Mouse (Mus musculus): Measurements from ENCODE around the gene Rbbp5. TPM values are rescaled to one million over a fixed set of nuclear protein-coding genes. Genes with fewer than 3 reads are reported as not detected.
"Not testable (repeated sequence)": the region's sequence is repeated elsewhere in the genome, so short reads cannot be mapped to it uniquely, and the experiment has no call there.

Rbbp5 gene
- polyA plus RNA-seq, 1 experiment: 3.3 TPM

- H3K4me3 ChIP-seq (replicated peaks): no peak overlapping the region
- H3K9me3 ChIP-seq: no peaks in the 10 kb centered on the region
- no peak for TF ChIP-seq GATA1 (IDR thresholded peaks at IDR 0.05; ENCODE audit: borderline replicate concordance, low read length)
- H3K36me3 ChIP-seq (replicated peaks; ENCODE audit: low read length): peaks cover 32% of the 10 kb centered on the region
- no peaks in the 10 kb centered on the region for H3K4me1 ChIP-seq
- H3K27me3 ChIP-seq (replicated peaks): no peaks in the 10 kb centered on the region
Observed at GRCm38 (mm10) chr1:132449742-132450141, 27.4 kb upstream of the Rbbp5 start.

- H3K4me3 ChIP-seq (replicated peaks): no peak overlapping the region
- peaks cover 34% of the 10 kb centered on the region for H3K4me1 ChIP-seq
- H3K27me3 ChIP-seq (replicated peaks): no peaks in the 10 kb centered on the region
- no peaks in the 10 kb centered on the region for H3K9me3 ChIP-seq
- no peak for TF ChIP-seq GATA1 (IDR thresholded peaks at IDR 0.05; ENCODE audit: borderline replicate concordance, low read length)
- no peak for TF ChIP-seq FLI1 (IDR thresholded peaks at IDR 0.05; ENCODE audit: low read length)
- H3K36me3 ChIP-seq (replicated peaks; ENCODE audit: low read length): peaks cover 55% of the 10 kb centered on the region
Observed at GRCm38 (mm10) chr1:132464651-132465050, 12.5 kb upstream of the Rbbp5 start.

GRCm38 (mm10) chr1:132468926-132469325 is 8.2 kb upstream of the Rbbp5 start:
- Histone ChIP-seq H3K36me3 (replicated peaks; ENCODE audit: low read length) (peaks cover 27% of the 10 kb centered on the region), H3K4me1 (peaks cover 34% of the 10 kb centered on the region), H3K9me3 (no peaks in the 10 kb centered on the region), H3K27me3 (replicated peaks) (no peaks in the 10 kb centered on the region), H3K4me3 (replicated peaks) (no peak overlapping the region)
- TF ChIP-seq GATA1 (IDR thresholded peaks at IDR 0.05; ENCODE audit: borderline replicate concordance, low read length) (no peak), FLI1 (IDR thresholded peaks at IDR 0.05; ENCODE audit: low read length) (no peak)

GRCm38 (mm10) chr1:132469519-132469918 is 7.6 kb upstream of the Rbbp5 start:
- no peaks in the 10 kb centered on the region for H3K9me3 ChIP-seq
- peaks cover 34% of the 10 kb centered on the region for H3K4me1 ChIP-seq
- H3K4me3 ChIP-seq (replicated peaks): no peak overlapping the region
- no peaks in the 10 kb centered on the region for H3K27me3 ChIP-seq (replicated peaks)
- TF ChIP-seq GATA1 (IDR thresholded peaks at IDR 0.05; ENCODE audit: borderline replicate concordance, low read length): no peak
- no peak for TF ChIP-seq FLI1 (IDR thresholded peaks at IDR 0.05; ENCODE audit: low read length)
- H3K36me3 ChIP-seq (replicated peaks; ENCODE audit: low read length): peaks cover 21% of the 10 kb centered on the region

- H3K4me3 ChIP-seq (replicated peaks); H3K9me3 ChIP-seq; H3K27me3 ChIP-seq (replicated peaks): not testable (repeated sequence)
- peaks cover 31% of the 10 kb centered on the region for H3K4me1 ChIP-seq
- peaks cover 15% of the 10 kb centered on the region for H3K36me3 ChIP-seq (replicated peaks; ENCODE audit: low read length)
Observed at GRCm38 (mm10) chr1:132470031-132470430, 7.1 kb upstream of the Rbbp5 start.

GRCm38 (mm10) chr1:132471032-132471431 is 6.1 kb upstream of the Rbbp5 start:
- H3K9me3 ChIP-seq: no peaks in the 10 kb centered on the region
- no peak overlapping the region for H3K4me3 ChIP-seq (replicated peaks)
- no peak for TF ChIP-seq FLI1 (IDR thresholded peaks at IDR 0.05; ENCODE audit: low read length)
- TF ChIP-seq GATA1 (IDR thresholded peaks at IDR 0.05; ENCODE audit: borderline replicate concordance, low read length): no peak
- H3K4me1 ChIP-seq: peaks cover 29% of the 10 kb centered on the region
- H3K36me3 ChIP-seq (replicated peaks; ENCODE audit: low read length): peaks cover 9% of the 10 kb centered on the region
- H3K27me3 ChIP-seq (replicated peaks): no peaks in the 10 kb centered on the region

GRCm38 (mm10) chr1:132471499-132471898 is 5.7 kb upstream of the Rbbp5 start:
- TF ChIP-seq GATA1 (IDR thresholded peaks at IDR 0.05; ENCODE audit: borderline replicate concordance, low read length): no peak
- no peak for TF ChIP-seq FLI1 (IDR thresholded peaks at IDR 0.05; ENCODE audit: low read length)
- no peak overlapping the region for H3K4me3 ChIP-seq (replicated peaks)
- peaks cover 33% of the 10 kb centered on the region for H3K4me1 ChIP-seq
- H3K36me3 ChIP-seq (replicated peaks; ENCODE audit: low read length): peaks cover 6% of the 10 kb centered on the region
- H3K9me3 ChIP-seq: no peaks in the 10 kb centered on the region
- H3K27me3 ChIP-seq (replicated peaks): no peaks in the 10 kb centered on the region

- Histone ChIP-seq H3K36me3 (replicated peaks; ENCODE audit: low read length) (no peaks in the 10 kb centered on the region), H3K4me1 (peaks cover 26% of the 10 kb centered on the region), H3K4me3 (replicated peaks) (no peak overlapping the region), H3K27me3 (replicated peaks) (no peaks in the 10 kb centered on the region), H3K9me3 (no peaks in the 10 kb centered on the region)
- no peak for TF ChIP-seq GATA1 (IDR thresholded peaks at IDR 0.05; ENCODE audit: borderline replicate concordance, low read length)
- no peak for TF ChIP-seq FLI1 (IDR thresholded peaks at IDR 0.05; ENCODE audit: low read length)
Observed at GRCm38 (mm10) chr1:132472537-132472936, 4.6 kb upstream of the Rbbp5 start.

GRCm38 (mm10) chr1:132474496-132474895 is 2.7 kb upstream of the Rbbp5 start:
- no peaks in the 10 kb centered on the region for H3K36me3 ChIP-seq (replicated peaks; ENCODE audit: low read length)
- TF ChIP-seq FLI1 (IDR thresholded peaks at IDR 0.05; ENCODE audit: low read length): no peak
- no peak for TF ChIP-seq GATA1 (IDR thresholded peaks at IDR 0.05; ENCODE audit: borderline replicate concordance, low read length)
- H3K4me3 ChIP-seq (replicated peaks): no peak overlapping the region
- H3K27me3 ChIP-seq (replicated peaks): no peaks in the 10 kb centered on the region
- no peaks in the 10 kb centered on the region for H3K9me3 ChIP-seq
- H3K4me1 ChIP-seq: peaks cover 31% of the 10 kb centered on the region

GRCm38 (mm10) chr1:132476575-132476927 is 614 bp upstream of the Rbbp5 start:
- Histone ChIP-seq H3K4me3 (replicated peaks) (peak overlapping the region; percentile 99), H3K9me3 (no peaks in the 10 kb centered on the region), H3K27me3 (replicated peaks) (no peaks in the 10 kb centered on the region), H3K4me1 (peaks cover 46% of the 10 kb centered on the region), H3K36me3 (replicated peaks; ENCODE audit: low read length) (peaks cover 2% of the 10 kb centered on the region)
- TF ChIP-seq FLI1 (IDR thresholded peaks at IDR 0.05; ENCODE audit: low read length) (no peak), GATA1 (IDR thresholded peaks at IDR 0.05; ENCODE audit: borderline replicate concordance, low read length) (no peak)

- H3K27me3 ChIP-seq (replicated peaks): no peaks in the 10 kb centered on the region
- H3K4me1 ChIP-seq: peaks cover 61% of the 10 kb centered on the region
Observed at GRCm38 (mm10) chr1:132479438-132479837, 2.3 kb downstream of the Rbbp5 start.

More at GRCm38 (mm10) chr1:132479438-132479837, 2.3 kb downstream of the Rbbp5 start:
- no peaks in the 10 kb centered on the region for H3K9me3 ChIP-seq
- H3K4me3 ChIP-seq (replicated peaks): no peak overlapping the region
- H3K36me3 ChIP-seq (replicated peaks; ENCODE audit: low read length): peaks cover 14% of the 10 kb centered on the region
- TF ChIP-seq GATA1 (IDR thresholded peaks at IDR 0.05; ENCODE audit: borderline replicate concordance, low read length): no peak
- no peak for TF ChIP-seq FLI1 (IDR thresholded peaks at IDR 0.05; ENCODE audit: low read length)
